Mouse (Mus musculus) gastrocnemius, postnatal 14 days (tissue): ENCODE measurements around the gene Fam83d. TPM values are rescaled to one million over a fixed set of nuclear protein-coding genes. Genes with fewer than 3 reads are reported as not detected.
A peak's percentile ranks its signal among the peaks of the same experiment; 100 is the strongest.

Source experiments
- DNase-seq: peaks from one replicate; pipeline ENCODE4 v3.0.0; 2021; ENCODE audit warnings: mixed read lengths
- intact Hi-C: fragments of 180-260 bp; cut with DNase I; formaldehyde crosslinking; loops from one replicate; pipeline ENCODE4 v1.15.1; 2025; ENCODE audit warnings: low total_unique reads
- total RNA-seq, 2 experiments: library from RNA; stranded (reverse); gene quantifications; 2 replicates each; pipeline ENCODE4 v1.2.3; 2021

The Fam83d gene
- total RNA-seq, 2 experiments from 2014 or later, result 2.5 to 3.7 TPM

DNA sequence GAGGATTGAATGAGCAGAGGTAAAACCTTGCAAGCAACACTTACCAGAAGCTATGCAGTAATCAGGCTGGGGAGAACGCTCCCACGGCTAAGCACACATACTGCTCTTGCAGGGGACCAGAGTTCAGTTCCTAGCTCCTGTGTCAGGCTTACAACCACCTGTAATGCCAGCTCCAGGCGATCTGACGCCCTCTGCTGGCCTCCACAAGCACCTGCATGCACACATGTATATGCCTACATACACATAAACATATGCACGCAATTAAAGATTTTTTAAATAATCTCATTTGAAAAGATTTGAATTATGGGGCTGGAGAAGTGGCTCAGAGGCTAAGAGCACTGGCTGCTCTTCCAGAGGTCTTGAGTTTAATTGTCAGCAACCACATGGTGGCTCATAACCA lies 25.5 kb upstream of the Fam83d start:
- DNase-seq, result no peak
- intact Hi-C loops, result no loop called here

DNA sequence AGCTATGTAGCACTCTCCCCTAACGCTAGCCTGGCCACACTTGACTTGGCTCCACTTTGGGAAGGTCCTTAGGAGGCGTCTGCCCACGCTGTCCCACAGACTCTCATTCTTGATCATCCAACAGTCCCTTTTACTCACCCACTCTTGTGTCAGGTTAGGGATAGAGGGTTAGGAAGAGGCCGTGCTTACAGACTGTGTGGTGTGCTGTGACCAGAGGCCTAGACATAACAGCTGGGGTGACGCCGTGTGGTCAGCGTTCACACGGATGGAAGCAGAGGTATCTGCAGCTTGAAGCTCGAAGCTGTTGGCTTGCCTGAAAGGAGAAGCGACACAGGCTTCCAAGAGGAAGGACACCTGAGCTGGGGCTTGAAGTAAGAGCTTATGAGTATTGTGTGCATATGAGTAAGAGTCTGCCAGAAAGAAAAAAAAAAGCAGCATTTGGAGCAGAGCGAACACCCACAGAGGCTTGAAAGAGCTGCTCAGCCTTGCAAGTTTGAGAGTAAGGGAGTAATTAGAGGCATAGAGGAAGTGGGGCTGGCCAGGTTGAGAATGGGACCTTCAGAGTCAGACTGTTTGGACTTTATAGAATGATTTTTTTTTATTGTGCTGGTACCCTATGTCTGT lies 24.3 kb upstream of the Fam83d start:
- intact Hi-C loops, result no loop called here
- no peak for DNase-seq

- DNase-seq, result no peak
- intact Hi-C loops, result no loop called here
These were observed 22.8 kb upstream of the Fam83d start for GRCm38 (mm10) chr2:158745049-158745482.

- no peak for DNase-seq
- intact Hi-C loops, result no loop called here
These were observed 21.7 kb upstream of the Fam83d start for GRCm38 (mm10) chr2:158746164-158746563.

GRCm38 (mm10) chr2:158749366-158749765 lies 18.5 kb upstream of the Fam83d start:
- DNase-seq, result no peak
- intact Hi-C loops, result no loop called here

DNA sequence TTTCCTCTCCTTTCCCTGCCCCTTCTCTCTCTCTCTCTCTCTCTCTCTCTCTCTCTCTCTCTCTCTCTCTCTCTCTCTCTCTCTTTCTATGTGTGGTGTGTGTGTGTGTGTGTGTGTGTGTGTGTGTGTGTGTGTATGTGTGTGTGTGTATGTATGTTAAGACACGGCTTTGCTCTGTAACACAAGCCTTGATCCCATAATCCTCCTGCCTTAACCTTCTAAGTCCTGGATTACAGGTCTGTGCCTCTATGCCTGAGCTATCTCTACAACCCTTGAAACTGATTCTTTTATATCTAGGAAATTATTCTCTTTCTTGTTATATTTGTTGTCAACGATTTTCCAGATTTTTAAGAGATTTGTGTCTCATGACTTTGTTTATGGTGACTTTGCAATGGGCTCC lies 7.7 kb upstream of the Fam83d start:
- intact Hi-C loops, result no loop called here
- DNase-seq, result no peak

GRCm38 (mm10) chr2:158762339-158762738 lies 5.6 kb upstream of the Fam83d start:
- no peak for DNase-seq
- intact Hi-C loops, result no loop called here

GRCm38 (mm10) chr2:158768350-158768749 lies 457 bp downstream of the Fam83d start:
- intact Hi-C loops, result loop anchor here (5.0 kb wide), 1 partner anchor 94 kb away; no protein-coding TSS in a partner anchor

GRCm38 (mm10) chr2:158768771-158769170 lies 878 bp downstream of the Fam83d start:
- intact Hi-C loops, result loop anchor here (5.0 kb wide), 1 partner anchor 94 kb away; no protein-coding TSS in a partner anchor
- no peak for DNase-seq

More at GRCm38 (mm10) chr2:158768350-158768749, 457 bp downstream of the Fam83d start:
- DNase-seq, result no peak

- DNase-seq, result peak; percentile 48
- intact Hi-C loops, result no loop called here
These were observed 2.3 kb downstream of the Fam83d start for GRCm38 (mm10) chr2:158770126-158770757.

- DNase-seq, result no peak
- intact Hi-C loops, result no loop called here
These were observed 3.3 kb downstream of the Fam83d start for GRCm38 (mm10) chr2:158771066-158771763.

- no peak for DNase-seq
- intact Hi-C loops, result no loop called here
These were observed 4.9 kb downstream of the Fam83d start for GRCm38 (mm10) chr2:158772808-158773207.

- intact Hi-C loops, result no loop called here
- DNase-seq, result no peak
These were observed 7.0 kb downstream of the Fam83d start for GRCm38 (mm10) chr2:158774886-158775285.

GRCm38 (mm10) chr2:158776716-158777115 lies 8.8 kb downstream of the Fam83d start:
- no peak for DNase-seq

GRCm38 (mm10) chr2:158777490-158777889 lies 9.6 kb downstream of the Fam83d start:
- no peak for DNase-seq
- intact Hi-C loops, result no loop called here

More at GRCm38 (mm10) chr2:158776716-158777115, 8.8 kb downstream of the Fam83d start:
- intact Hi-C loops, result no loop called here

DNA sequence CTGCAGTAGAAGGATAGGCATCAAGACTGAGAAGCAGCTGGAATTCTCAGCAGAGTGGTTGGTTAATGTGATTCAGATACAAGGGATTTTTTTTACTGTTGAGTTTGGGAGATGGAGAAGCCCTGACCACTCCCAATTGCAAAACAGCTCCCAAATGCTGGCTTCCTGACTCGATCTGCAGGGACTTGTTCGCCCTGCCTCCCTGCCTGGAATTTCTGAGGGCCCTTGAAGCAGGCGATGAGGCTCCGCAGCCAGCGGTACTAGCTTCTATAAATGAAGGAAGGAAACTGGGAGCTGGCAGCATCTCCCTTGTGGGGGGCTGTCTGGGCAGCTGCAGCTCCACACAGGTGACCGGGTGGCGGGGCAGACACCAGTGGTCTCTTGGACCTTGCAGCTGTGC lies 10.5 kb downstream of the Fam83d start:
- DNase-seq, result no peak

GRCm38 (mm10) chr2:158781126-158781525 lies 13.2 kb downstream of the Fam83d start:
- intact Hi-C loops, result no loop called here
- peak; percentile 40 for DNase-seq

More for the DNA sequence above, 10.5 kb downstream of the Fam83d start:
- intact Hi-C loops, result no loop called here

DNA sequence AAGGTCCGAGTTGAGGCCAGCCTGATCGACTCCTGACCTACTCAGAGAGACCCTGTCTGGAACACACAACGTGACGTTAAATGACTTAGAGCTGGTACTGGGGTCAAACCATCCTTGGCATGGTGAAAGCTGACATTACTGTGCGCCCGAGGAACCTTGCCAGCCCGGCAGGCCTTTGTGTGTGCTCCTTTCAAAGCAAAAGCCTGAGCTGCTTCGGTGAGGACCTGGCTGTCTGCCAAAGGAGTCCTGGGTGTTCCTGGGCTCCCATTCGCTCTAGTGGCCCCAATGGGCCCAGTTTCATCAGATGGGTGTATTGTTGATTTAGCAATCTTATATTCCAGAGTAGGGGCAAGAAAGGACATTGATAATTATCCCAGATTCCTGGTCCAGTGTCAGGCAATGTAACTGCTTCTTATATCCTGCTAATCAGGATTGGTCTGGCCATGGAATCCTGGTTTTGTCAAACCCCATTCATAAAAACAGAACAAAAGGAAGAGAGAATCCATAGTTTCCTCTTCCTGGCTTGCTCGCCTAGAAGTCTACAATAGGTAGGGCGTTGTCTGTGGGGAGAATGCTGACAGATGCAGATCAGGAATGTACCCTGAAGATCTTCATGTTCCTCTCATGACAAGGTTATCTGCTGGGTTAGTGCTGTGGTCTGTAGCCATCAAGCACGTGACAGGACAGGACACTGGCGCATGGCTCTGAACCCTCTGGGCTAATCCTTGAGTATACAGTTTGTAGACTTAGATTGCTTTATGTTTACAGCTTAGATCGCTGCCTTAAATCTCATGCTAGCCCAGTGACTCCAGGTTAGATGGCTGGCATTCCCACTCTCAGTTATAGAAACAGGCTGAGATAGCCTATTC lies 19.3 kb downstream of the Fam83d start:
- intact Hi-C loops, result no loop called here
- DNase-seq, result no peak

DNA sequence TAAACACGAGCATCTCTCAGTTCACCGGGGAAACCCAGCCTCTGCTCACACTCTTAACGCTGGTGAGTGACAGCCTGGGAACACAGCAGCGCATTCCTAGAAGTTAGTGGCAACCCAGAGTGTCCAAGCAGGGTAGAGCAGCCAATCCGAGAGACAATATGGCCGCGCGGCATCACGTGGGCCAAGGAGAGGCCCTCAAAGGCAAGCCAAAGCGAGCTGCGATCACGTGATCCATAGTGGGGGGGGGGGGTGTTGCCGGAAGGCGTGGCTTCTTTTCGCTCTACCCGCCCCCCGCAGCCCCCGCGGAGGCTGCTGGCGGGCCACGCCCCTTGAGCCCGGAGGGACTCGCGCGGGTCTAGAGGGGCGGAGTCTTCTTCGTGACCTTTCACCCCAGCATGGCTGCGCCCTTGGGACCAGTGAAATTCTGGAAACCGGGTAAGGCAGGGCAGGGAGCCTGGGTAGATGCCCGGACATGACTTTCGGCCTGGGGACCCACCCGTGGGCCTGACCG lies 26.7 kb downstream of the Fam83d start, which contains the start of gene Dhx35:
Dhx35 (plus strand) TSS at position 314 of the 511 bp plus-strand sequence.
- peak; percentile 93 for DNase-seq
- intact Hi-C loops, result no loop called here
